Comparison of ENCODE assay signal across 21 mouse cellular contexts in genomic region chr10:123678284-123678864, GRCm38 (mm10).
DNase-seq lines count a peak whose midpoint lies in the region; ATAC-seq and TF ChIP-seq lines count a peak whose summit lies in the region.
"Had no signal": no experiment of that assay in that cellular context is flagged by ENCODE, and none has a peak within 500 bp of the region (broad histone marks: within the 10 kb centered on the region; RNA-seq: fewer than 3 reads in every experiment).

No protein-coding gene starts in this region.

- H3K9me3 ChIP-seq in midbrain, embryonic 12.5 days = no peaks in the 10 kb centered on the region
- no peaks in the 10 kb centered on the region for H3K9me3 ChIP-seq in midbrain, embryonic 14.5 days (ENCODE audit: control insufficient read depth, low read length)
- H3K9me3 ChIP-seq: embryonic facial prominence, embryonic 10.5 days; limb, embryonic 10.5 days had no signal

- peak; percentile 60; the same call in 1 of the 2 replicates for ATAC-seq in midbrain, embryonic 12.5 days (ENCODE audit: low FRiP score, low read depth)
- ATAC-seq in midbrain, embryonic 14.5 days (ENCODE audit: low FRiP score, low TSS enrichment) = no peak
- ATAC-seq: Patski had no signal

- H3K27me3 ChIP-seq in midbrain, embryonic 12.5 days = no peaks in the 10 kb centered on the region
- no peaks in the 10 kb centered on the region for H3K27me3 ChIP-seq in midbrain, embryonic 14.5 days (ENCODE audit: control insufficient read depth, insufficient read depth, low read length)
- H3K27me3 ChIP-seq: Patski had no signal

- H3K4me1 ChIP-seq in midbrain, embryonic 12.5 days = peaks cover 7% of the 10 kb centered on the region
- 0 out of 2 replicates have a peak, but pooled peaks cover 4% of the 10 kb centered on the region for H3K4me1 ChIP-seq in midbrain, embryonic 14.5 days (ENCODE audit: control insufficient read depth, insufficient read depth, low read length)
- H3K4me1 ChIP-seq: limb, embryonic 10.5 days had no signal

- no peak overlapping the region for H3K9ac ChIP-seq in midbrain, embryonic 12.5 days (replicated peaks)
- H3K9ac ChIP-seq in midbrain, embryonic 14.5 days (replicated peaks; ENCODE audit: low read length) = no peak overlapping the region

- no peaks in the 10 kb centered on the region for H3K36me3 ChIP-seq in midbrain, embryonic 12.5 days
- no peaks in the 10 kb centered on the region for H3K36me3 ChIP-seq in midbrain, embryonic 14.5 days (ENCODE audit: control insufficient read depth, insufficient read depth, low read length)
- H3K36me3 ChIP-seq: embryonic facial prominence, embryonic 10.5 days; limb, embryonic 10.5 days had no signal

- 5% methylated on average over 7 of the region's 7 CpGs for WGBS in midbrain, embryonic 12.5 days
- 7% methylated on average over 7 of the region's 7 CpGs for WGBS in midbrain, embryonic 14.5 days

- no peak for TF ChIP-seq CTCF in layer of hippocampus, adult 2 months (conservative IDR thresholded peaks at IDR 0.05)

- no peak for DNase-seq in midbrain, embryonic 14.5 days
- DNase-seq in ZHBTc4 (ENCODE audit: low read depth, low spot score) = peak; percentile 16
- peak; percentile 12 for DNase-seq in embryo, embryonic 9.5 days (ENCODE audit: extremely low spot score)
- DNase-seq in retina, postnatal 1 day = peak; percentile 17
- DNase-seq in left cerebral cortex, adult 9 months (ENCODE audit: low spot score in 2 of 2) = no peak
- DNase-seq in layer of hippocampus, adult 2 months (ENCODE audit: low spot score in 2 of 2) = no peak
- DNase-seq: adrenal gland, postnatal 25 days; cerebellum, adult 11-12 months; cerebellum, postnatal 14 days; heart, adult 2 months; heart, postnatal 36 days; kidney, adult 2 months; kidney, postnatal 10 days; lung, adult 18-20 months; lung, postnatal 14 days had no signal

- no peak overlapping the region for H3K4me3 ChIP-seq in midbrain, embryonic 12.5 days
- no peak overlapping the region for H3K4me3 ChIP-seq in midbrain, embryonic 14.5 days (replicated peaks; ENCODE audit: low read depth, low read length)
- no peak overlapping the region for H3K4me3 ChIP-seq in layer of hippocampus, adult 2 months
- H3K4me3 ChIP-seq: embryonic facial prominence, embryonic 10.5 days; heart, adult 2 months; limb, embryonic 10.5 days had no signal

- H3K27ac ChIP-seq in midbrain, embryonic 12.5 days (replicated peaks) = no peak overlapping the region
- no peak overlapping the region for H3K27ac ChIP-seq in midbrain, embryonic 14.5 days (replicated peaks; ENCODE audit: low read depth, low read length)
- H3K27ac ChIP-seq in layer of hippocampus, adult 2 months = no peak overlapping the region
- H3K27ac ChIP-seq: embryonic facial prominence, embryonic 10.5 days; heart, adult 2 months; limb, embryonic 10.5 days; stomach, postnatal 0 days had no signal

- no peak overlapping the region for H3K4me2 ChIP-seq in midbrain, embryonic 12.5 days (replicated peaks)
- no peak overlapping the region for H3K4me2 ChIP-seq in midbrain, embryonic 14.5 days (ENCODE audit: low read length)
- H3K4me2 ChIP-seq: liver, embryonic 11.5 days had no signal

Comparison
In these comparisons a context has a peak if more than half of its experiments do, and no peak if none do; other contexts are left out.
1. DNase-seq: peak in ZHBTc4 (single experiment), embryo, embryonic 9.5 days (single experiment) and retina, postnatal 1 day (single experiment); none in midbrain, embryonic 14.5 days (single experiment), left cerebral cortex, adult 9 months (0 of 2) and layer of hippocampus, adult 2 months (0 of 2).